In genomic region chr2:3941496-3941895, GRCm38 (mm10) we compare ENCODE assay signal across 23 mouse cellular contexts.
A peak's percentile ranks its signal among the peaks of the same experiment; 100 is the strongest.
DNase-seq lines count a peak whose midpoint lies in the region; ATAC-seq and TF ChIP-seq lines count a peak whose summit lies in the region.
"Had no signal": no experiment of that assay in that cellular context is flagged by ENCODE, and none has a peak within 500 bp of the region (broad histone marks: within the 10 kb centered on the region; RNA-seq: fewer than 3 reads in every experiment).

No protein-coding gene starts in this region.

- DNase-seq in adrenal gland, adult (ENCODE audit: inconsistent age in 2 of 2, low spot score in 1 of 2), result peak; percentile 71 to 83
- no peak for DNase-seq in adrenal gland, postnatal 4 days (ENCODE audit: low spot score in 2 of 2)
- DNase-seq in kidney, adult 2 months, result peak; percentile 47
- peak; percentile 26 for DNase-seq in kidney, postnatal 14 days
- no peak for DNase-seq in kidney, adult 11 months
- peak; percentile 25 to 32 for DNase-seq in kidney, postnatal 36 days
- no peak for DNase-seq in liver, embryonic 11.5 days (ENCODE audit: low spot score)
- DNase-seq: B cell, adult 2 months; cerebellum, adult 11 months; cerebellum, adult 8-10 months; cerebellum, postnatal 25 days; gastrocnemius, postnatal 10 days; heart, adult 2 months; heart, postnatal 4 days had no signal

- H3K27me3 ChIP-seq in kidney, adult 2 months (replicated peaks; ENCODE audit: control insufficient read depth, insufficient read depth, low read length), result no peaks in the 10 kb centered on the region
- no peaks in the 10 kb centered on the region for H3K27me3 ChIP-seq in kidney, embryonic 14.5 days (ENCODE audit: control insufficient read depth, insufficient read depth, low read length)
- no peaks in the 10 kb centered on the region for H3K27me3 ChIP-seq in liver, embryonic 11.5 days (replicated peaks; ENCODE audit: control insufficient read depth, insufficient read depth, low read length)
- H3K27me3 ChIP-seq: embryonic facial prominence, embryonic 12.5 days; forebrain, embryonic 15.5 days; heart, embryonic 12.5 days; hindbrain, embryonic 12.5 days had no signal

- no peaks in the 10 kb centered on the region for H3K36me3 ChIP-seq in kidney, adult 2 months (ENCODE audit: control insufficient read depth, insufficient read depth, low read length)
- no peaks in the 10 kb centered on the region for H3K36me3 ChIP-seq in kidney, embryonic 14.5 days (ENCODE audit: control insufficient read depth, insufficient read depth, low read length)
- no peaks in the 10 kb centered on the region for H3K36me3 ChIP-seq in liver, embryonic 11.5 days (ENCODE audit: control insufficient read depth, insufficient read depth, low read length)
- H3K36me3 ChIP-seq: embryonic facial prominence, embryonic 12.5 days; forebrain, embryonic 15.5 days; G1E; heart, embryonic 12.5 days; hindbrain, embryonic 12.5 days had no signal

- 88% methylated on average over 1 of the region's 1 CpGs for WGBS in kidney, adult 2 months
- 84% methylated on average over 1 of the region's 1 CpGs for WGBS in kidney, embryonic 14.5 days
- 91% methylated on average over 1 of the region's 1 CpGs for WGBS in liver, embryonic 11.5 days

- H3K4me1 ChIP-seq in kidney, adult 2 months (ENCODE audit: control insufficient read depth, insufficient read depth, low read length), result no peaks in the 10 kb centered on the region
- no peaks in the 10 kb centered on the region for H3K4me1 ChIP-seq in kidney, embryonic 14.5 days (ENCODE audit: control insufficient read depth, insufficient read depth, low read length)
- no peaks in the 10 kb centered on the region for H3K4me1 ChIP-seq in liver, embryonic 11.5 days (replicated peaks; ENCODE audit: control insufficient read depth, insufficient read depth, low read length)
- H3K4me1 ChIP-seq: embryonic facial prominence, embryonic 12.5 days; forebrain, embryonic 15.5 days; heart, embryonic 12.5 days; hindbrain, embryonic 12.5 days had no signal

- no peak overlapping the region for H3K4me3 ChIP-seq in kidney, adult 2 months (ENCODE audit: insufficient read depth, low read depth, low read length)
- no peak overlapping the region for H3K4me3 ChIP-seq in kidney, embryonic 14.5 days (ENCODE audit: low read length)
- H3K4me3 ChIP-seq in liver, embryonic 11.5 days (ENCODE audit: low read depth, low read length), result no peak overlapping the region
- H3K4me3 ChIP-seq: embryonic facial prominence, embryonic 12.5 days; forebrain, embryonic 15.5 days; heart, adult 2 months; heart, embryonic 12.5 days; hindbrain, embryonic 12.5 days had no signal

- no peak for TF ChIP-seq POLR2A in kidney, adult 2 months (IDR thresholded peaks at IDR 0.05; ENCODE audit: low read depth, low read length)

- no peak for TF ChIP-seq CTCF in kidney, adult 2 months (conservative IDR thresholded peaks at IDR 0.05; ENCODE audit: insufficient read depth, insufficient read length, low read depth, low read length)

- ATAC-seq in kidney, embryonic 14.5 days (ENCODE audit: low FRiP score, low TSS enrichment), result no peak
- ATAC-seq in liver, embryonic 11.5 days (replicated peaks; ENCODE audit: low FRiP score), result no peak
- ATAC-seq: CD4-positive, CD25-positive, alpha-beta regulatory T cell, adult 4 months; forebrain, embryonic 15.5 days; hindbrain, embryonic 16.5 days; inflammation-experienced regulatory T-cells, adult 6 months had no signal

- no peaks in the 10 kb centered on the region for H3K9me3 ChIP-seq in kidney, embryonic 14.5 days (ENCODE audit: control insufficient read depth, low read length)
- H3K9me3 ChIP-seq in liver, embryonic 11.5 days (ENCODE audit: control insufficient read depth, low read length), result no peaks in the 10 kb centered on the region
- H3K9me3 ChIP-seq: embryonic facial prominence, embryonic 12.5 days; forebrain, embryonic 15.5 days; G1E; heart, embryonic 12.5 days; hindbrain, embryonic 12.5 days had no signal

- no peak overlapping the region for H3K4me2 ChIP-seq in kidney, embryonic 14.5 days (replicated peaks; ENCODE audit: low read depth, low read length)
- no peak overlapping the region for H3K4me2 ChIP-seq in liver, embryonic 11.5 days
- H3K4me2 ChIP-seq: embryonic facial prominence, embryonic 12.5 days; forebrain, embryonic 15.5 days; heart, embryonic 12.5 days; hindbrain, embryonic 12.5 days had no signal

- no peak overlapping the region for H3K9ac ChIP-seq in kidney, embryonic 14.5 days (ENCODE audit: low read depth, low read length)
- H3K9ac ChIP-seq in liver, embryonic 11.5 days (ENCODE audit: low read depth, low read length), result no peak overlapping the region
- H3K9ac ChIP-seq: embryonic facial prominence, embryonic 12.5 days; forebrain, embryonic 15.5 days; heart, embryonic 12.5 days; hindbrain, embryonic 12.5 days had no signal

- H3K27ac ChIP-seq in kidney, adult 2 months (ENCODE audit: insufficient read depth, low read depth, low read length), result no peak overlapping the region
- no peak overlapping the region for H3K27ac ChIP-seq in kidney, embryonic 14.5 days (ENCODE audit: low read depth, low read length)
- H3K27ac ChIP-seq in liver, embryonic 11.5 days (ENCODE audit: low read depth, low read length), result no peak overlapping the region
- H3K27ac ChIP-seq: embryonic facial prominence, embryonic 12.5 days; forebrain, embryonic 15.5 days; heart, adult 2 months; hindbrain, embryonic 12.5 days had no signal

Comparison
In these comparisons a context has a peak if more than half of its experiments do, and no peak if none do; other contexts are left out.
1. DNase-seq: peak in adrenal gland, adult (2 of 2), kidney, adult 2 months (single experiment), kidney, postnatal 14 days (single experiment) and kidney, postnatal 36 days (2 of 2); none in adrenal gland, postnatal 4 days (0 of 2), kidney, adult 11 months (single experiment) and liver, embryonic 11.5 days (single experiment).